Mouse (Mus musculus): ENCODE data around the gene Cpxm1. TPM values are rescaled to one million over a fixed set of nuclear protein-coding genes. Genes with fewer than 3 reads are reported as not detected.

Gene Cpxm1
- polyA plus RNA-seq, 1 experiment from 2014 or later = 35.8 TPM

- Histone ChIP-seq H3K4me1 (replicated peaks; ENCODE audit: control insufficient read depth, insufficient read depth, low read length) (no peaks in the 10 kb centered on the region), H3K4me2 (ENCODE audit: low read length) (peak overlapping the region; percentile 47), H3K27me3 (replicated peaks; ENCODE audit: control insufficient read depth, insufficient read depth, low read length) (peaks cover 31% of the 10 kb centered on the region), H3K9me3 (ENCODE audit: control insufficient read depth, low read length) (no peaks in the 10 kb centered on the region), H3K27ac (ENCODE audit: low read depth) (no peak overlapping the region), H3K36me3 (ENCODE audit: control insufficient read depth, insufficient read depth, low read length) (no peaks in the 10 kb centered on the region), H3K4me3 (ENCODE audit: low read depth, low read length) (peak overlapping the region; percentile 28), H3K9ac (ENCODE audit: low read length) (peak overlapping the region; percentile 8; the same call in 1 of the 2 replicates)
- ATAC-seq (replicated peaks; ENCODE audit: low FRiP score, low TSS enrichment, low read depth) (peak; percentile 50), DNase-seq (ENCODE audit: low spot score) (no peak)
- WGBS = 16% methylated on average over 30 of the region's 30 CpGs
Observed at GRCm38 (mm10) chr2:130365211-130366094, 31.9 kb downstream of the Cpxm1 start.

GRCm38 (mm10) chr2:130362511-130363026 is 34.8 kb downstream of the Cpxm1 start:
- no peaks in the 10 kb centered on the region for H3K9me3 ChIP-seq (ENCODE audit: control insufficient read depth, low read length)
- no peak overlapping the region for H3K4me3 ChIP-seq (ENCODE audit: low read depth, low read length)
- H3K4me1 ChIP-seq (replicated peaks; ENCODE audit: control insufficient read depth, insufficient read depth, low read length) = no peaks in the 10 kb centered on the region
- no peak for ATAC-seq (replicated peaks; ENCODE audit: low FRiP score, low TSS enrichment, low read depth)
- no peaks in the 10 kb centered on the region for H3K36me3 ChIP-seq (ENCODE audit: control insufficient read depth, insufficient read depth, low read length)
- H3K27ac ChIP-seq (ENCODE audit: low read depth) = no peak overlapping the region
- WGBS = 10% methylated on average over 14 of the region's 14 CpGs
- H3K9ac ChIP-seq (ENCODE audit: low read length) = no peak overlapping the region
- no peak overlapping the region for H3K4me2 ChIP-seq (ENCODE audit: low read length)
- DNase-seq (ENCODE audit: low spot score) = peak; percentile 83
- peaks cover 48% of the 10 kb centered on the region for H3K27me3 ChIP-seq (replicated peaks; ENCODE audit: control insufficient read depth, insufficient read depth, low read length)

- no peak for DNase-seq (ENCODE audit: low spot score)
- Histone ChIP-seq H3K4me1 (replicated peaks; ENCODE audit: control insufficient read depth, insufficient read depth, low read length) (no peaks in the 10 kb centered on the region), H3K9ac (ENCODE audit: low read length) (no peak overlapping the region), H3K36me3 (ENCODE audit: control insufficient read depth, insufficient read depth, low read length) (no peaks in the 10 kb centered on the region), H3K27ac (ENCODE audit: low read depth) (no peak overlapping the region), H3K9me3 (ENCODE audit: control insufficient read depth, low read length) (no peaks in the 10 kb centered on the region), H3K27me3 (replicated peaks; ENCODE audit: control insufficient read depth, insufficient read depth, low read length) (peaks cover 48% of the 10 kb centered on the region), H3K4me3 (ENCODE audit: low read depth, low read length) (no peak overlapping the region), H3K4me2 (ENCODE audit: low read length) (no peak overlapping the region)
- no peak for ATAC-seq (replicated peaks; ENCODE audit: low FRiP score, low TSS enrichment, low read depth)
- 14% methylated on average over 5 of the region's 5 CpGs for WGBS
Observed at GRCm38 (mm10) chr2:130358852-130359251, 38.5 kb downstream of the Cpxm1 start.

- DNase-seq (ENCODE audit: low spot score) (no peak), ATAC-seq (replicated peaks; ENCODE audit: low FRiP score, low TSS enrichment, low read depth) (no peak)
- Histone ChIP-seq H3K36me3 (ENCODE audit: control insufficient read depth, insufficient read depth, low read length) (no peaks in the 10 kb centered on the region), H3K4me3 (ENCODE audit: low read depth, low read length) (no peak overlapping the region), H3K4me1 (replicated peaks; ENCODE audit: control insufficient read depth, insufficient read depth, low read length) (no peaks in the 10 kb centered on the region), H3K9ac (ENCODE audit: low read length) (no peak overlapping the region), H3K27ac (ENCODE audit: low read depth) (no peak overlapping the region), H3K27me3 (replicated peaks; ENCODE audit: control insufficient read depth, insufficient read depth, low read length) (peaks cover 37% of the 10 kb centered on the region), H3K4me2 (ENCODE audit: low read length) (no peak overlapping the region), H3K9me3 (ENCODE audit: control insufficient read depth, low read length) (no peaks in the 10 kb centered on the region)
- WGBS = 93% methylated on average over 5 of the region's 5 CpGs
Observed at GRCm38 (mm10) chr2:130357551-130357950, 39.8 kb downstream of the Cpxm1 start.

- Histone ChIP-seq H3K4me1 (replicated peaks; ENCODE audit: control insufficient read depth, insufficient read depth, low read length) (no peaks in the 10 kb centered on the region), H3K4me3 (ENCODE audit: low read depth, low read length) (no peak overlapping the region), H3K27me3 (replicated peaks; ENCODE audit: control insufficient read depth, insufficient read depth, low read length) (peaks cover 2% of the 10 kb centered on the region; the same call in 1 of the 2 replicates), H3K36me3 (ENCODE audit: control insufficient read depth, insufficient read depth, low read length) (no peaks in the 10 kb centered on the region), H3K27ac (ENCODE audit: low read depth) (no peak overlapping the region), H3K4me2 (ENCODE audit: low read length) (no peak overlapping the region), H3K9ac (ENCODE audit: low read length) (no peak overlapping the region), H3K9me3 (ENCODE audit: control insufficient read depth, low read length) (no peaks in the 10 kb centered on the region)
- no peak for DNase-seq (ENCODE audit: low spot score)
- no peak for ATAC-seq (replicated peaks; ENCODE audit: low FRiP score, low TSS enrichment, low read depth)
- 66% methylated on average over 3 of the region's 3 CpGs for WGBS
Observed at GRCm38 (mm10) chr2:130353889-130354288, 43.5 kb downstream of the Cpxm1 start.

GRCm38 (mm10) chr2:130353411-130353810 is 44.0 kb downstream of the Cpxm1 start:
- Histone ChIP-seq H3K4me3 (ENCODE audit: low read depth, low read length) (no peak overlapping the region), H3K9me3 (ENCODE audit: control insufficient read depth, low read length) (no peaks in the 10 kb centered on the region), H3K4me2 (ENCODE audit: low read length) (no peak overlapping the region), H3K27ac (ENCODE audit: low read depth) (no peak overlapping the region), H3K36me3 (ENCODE audit: control insufficient read depth, insufficient read depth, low read length) (no peaks in the 10 kb centered on the region), H3K9ac (ENCODE audit: low read length) (no peak overlapping the region), H3K27me3 (replicated peaks; ENCODE audit: control insufficient read depth, insufficient read depth, low read length) (no peaks in the 10 kb centered on the region), H3K4me1 (replicated peaks; ENCODE audit: control insufficient read depth, insufficient read depth, low read length) (no peaks in the 10 kb centered on the region)
- DNase-seq (ENCODE audit: low spot score) (no peak), ATAC-seq (replicated peaks; ENCODE audit: low FRiP score, low TSS enrichment, low read depth) (no peak)
- WGBS = 95% methylated on average over 8 of the region's 8 CpGs

- no peak for ATAC-seq (replicated peaks; ENCODE audit: low FRiP score, low TSS enrichment, low read depth)
- no peaks in the 10 kb centered on the region for H3K9me3 ChIP-seq (ENCODE audit: control insufficient read depth, low read length)
- WGBS = 43% methylated on average over 5 of the region's 5 CpGs
Observed at GRCm38 (mm10) chr2:130351758-130352339, 45.5 kb downstream of the Cpxm1 start.

GRCm38 (mm10) chr2:130350376-130350775 is 47.0 kb downstream of the Cpxm1 start:
- no peaks in the 10 kb centered on the region for H3K27me3 ChIP-seq (replicated peaks; ENCODE audit: control insufficient read depth, insufficient read depth, low read length)
- WGBS = 82% methylated on average over 3 of the region's 3 CpGs
- H3K4me1 ChIP-seq (replicated peaks; ENCODE audit: control insufficient read depth, insufficient read depth, low read length) = no peaks in the 10 kb centered on the region
- no peak overlapping the region for H3K4me2 ChIP-seq (ENCODE audit: low read length)
- no peak overlapping the region for H3K4me3 ChIP-seq (ENCODE audit: low read depth, low read length)
- no peak overlapping the region for H3K9ac ChIP-seq (ENCODE audit: low read length)
- DNase-seq (ENCODE audit: low spot score) (no peak), ATAC-seq (replicated peaks; ENCODE audit: low FRiP score, low TSS enrichment, low read depth) (no peak)
- H3K9me3 ChIP-seq (ENCODE audit: control insufficient read depth, low read length) = no peaks in the 10 kb centered on the region
- H3K27ac ChIP-seq (ENCODE audit: low read depth) = no peak overlapping the region
- no peaks in the 10 kb centered on the region for H3K36me3 ChIP-seq (ENCODE audit: control insufficient read depth, insufficient read depth, low read length)

More at GRCm38 (mm10) chr2:130351758-130352339, 45.5 kb downstream of the Cpxm1 start:
- Histone ChIP-seq H3K9ac (ENCODE audit: low read length) (no peak overlapping the region), H3K27ac (ENCODE audit: low read depth) (no peak overlapping the region), H3K4me2 (ENCODE audit: low read length) (no peak overlapping the region), H3K4me1 (replicated peaks; ENCODE audit: control insufficient read depth, insufficient read depth, low read length) (no peaks in the 10 kb centered on the region), H3K36me3 (ENCODE audit: control insufficient read depth, insufficient read depth, low read length) (no peaks in the 10 kb centered on the region), H3K4me3 (ENCODE audit: low read depth, low read length) (no peak overlapping the region), H3K27me3 (replicated peaks; ENCODE audit: control insufficient read depth, insufficient read depth, low read length) (no peaks in the 10 kb centered on the region)
- no peak for DNase-seq (ENCODE audit: low spot score)
